Comparison of ENCODE assay signal across 1 mouse cellular context in the genomic region with DNA sequence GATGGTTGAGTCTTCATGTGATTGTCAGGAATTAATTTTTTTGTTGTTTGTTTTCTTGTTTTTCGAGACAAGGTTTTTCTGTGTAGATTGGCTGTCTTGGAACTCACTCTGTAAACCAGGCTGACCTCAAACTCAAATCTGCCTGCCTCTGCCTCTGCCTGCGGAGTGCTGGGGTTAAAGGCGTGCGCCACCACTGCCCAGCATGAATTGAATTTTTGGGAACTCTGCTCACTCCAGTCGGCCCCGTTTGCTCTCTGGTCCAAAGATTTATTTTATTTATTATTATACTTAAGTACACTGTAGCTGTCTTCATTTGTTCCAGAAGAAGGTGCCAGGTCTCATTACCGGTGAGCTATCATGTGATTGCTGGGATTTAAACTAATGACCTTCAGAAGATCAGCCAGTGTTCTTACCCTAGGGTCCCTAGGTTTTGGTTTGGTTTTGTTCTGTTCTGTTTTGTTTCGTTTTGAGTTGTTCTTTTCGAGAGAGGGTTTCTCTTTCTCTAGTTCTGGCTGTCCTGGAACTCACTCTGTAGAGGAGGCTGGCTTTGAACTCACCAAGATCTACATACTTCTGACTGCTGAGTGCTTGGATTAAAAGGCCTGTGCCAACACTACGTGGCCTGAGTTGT.
A peak's percentile ranks its signal among the peaks of the same experiment; 100 is the strongest.
TF ChIP-seq lines count a peak whose summit lies in the region.

No protein-coding gene starts in this region.

TF ChIP-seq in MEL, 35 proteins besides CTCF, POLR2A, EP300 and RAD21:
- 0 out of 2 replicates have a peak, but pooled peaks have one; percentile 20 for TF ChIP-seq MXI1 (IDR thresholded peaks at IDR 0.05; ENCODE audit: low read depth, low read length)
- TF ChIP-seq GABPA (IDR thresholded peaks at IDR 0.05; ENCODE audit: low read depth, low read length), result no peak
- peak; percentile 5; the same call in 1 of the 2 replicates for TF ChIP-seq ZNF384 (IDR thresholded peaks at IDR 0.05; ENCODE audit: low read depth, low read length)
- TF ChIP-seq USF1 (IDR thresholded peaks at IDR 0.05; ENCODE audit: low read depth, low read length), result peak; percentile 48
